14 mouse cellular contexts compared by ENCODE assay signal in genomic region chr5:40116849-40117248, GRCm38 (mm10).
"Had no signal": no experiment of that assay in that cellular context is flagged by ENCODE, and none has a peak within 500 bp of the region (broad histone marks: within the 10 kb centered on the region; RNA-seq: fewer than 3 reads in every experiment).

No protein-coding gene starts in this region.

- ATAC-seq: midbrain, embryonic 13.5 days had no signal

- H3K4me3 ChIP-seq: midbrain, embryonic 13.5 days; neural tube, embryonic 12.5 days had no signal

- DNase-seq: lung, adult 18-20 months; lung, embryonic 14.5 days; lung, postnatal 10 days; lung, postnatal 4 days; right cerebral cortex, postnatal 25 days; right cerebral cortex, postnatal 4 days; spleen, adult 18-20 months; thymus, adult 18-20 months; thymus, postnatal 14 days; thymus, postnatal 36 days had no signal

- H3K9me3 ChIP-seq: midbrain, embryonic 13.5 days; neural tube, embryonic 12.5 days had no signal

- H3K9ac ChIP-seq: liver, embryonic 14.5 days; lung, embryonic 14.5 days; midbrain, embryonic 13.5 days; neural tube, embryonic 12.5 days had no signal

- H3K27ac ChIP-seq: liver, embryonic 14.5 days; midbrain, embryonic 13.5 days; neural tube, embryonic 12.5 days had no signal

- H3K27me3 ChIP-seq: midbrain, embryonic 13.5 days; neural tube, embryonic 12.5 days had no signal

- H3K36me3 ChIP-seq: midbrain, embryonic 13.5 days; neural tube, embryonic 12.5 days had no signal

- H3K4me1 ChIP-seq: midbrain, embryonic 13.5 days; neural tube, embryonic 12.5 days had no signal

- H3K4me2 ChIP-seq: lung, embryonic 14.5 days; midbrain, embryonic 11.5 days; midbrain, embryonic 13.5 days; neural tube, embryonic 12.5 days had no signal
